Mouse (Mus musculus) neural tube, embryonic 11.5 days (tissue): ENCODE data around the gene Dop1b. TPM values are rescaled to one million over a fixed set of nuclear protein-coding genes. Genes with fewer than 3 reads are reported as not detected.

Experiments used
- ATAC-seq: fragments of 200-750 bp; cut with Nextera tagmentation; 2 replicates; pipeline ENCODE4 v1.8.0; 2017; ENCODE audit warnings: moderate number of reproducible peaks, mild to moderate bottlenecking, moderate TSS enrichment, moderate library complexity; ENCODE audit not compliant: insufficient read depth, low FRiP score, low TSS enrichment
- DNase-seq: peaks from one replicate; pipeline ENCODE4 v3.0.0-alpha.2; 2015; ENCODE audit warnings: low spot score
- H3K27ac ChIP-seq: fragments of 300-500 bp; sonication (generic); 2 replicates; pipeline ENCODE4 v1.5.1; 2014; ENCODE audit warnings: low read depth, mild to moderate bottlenecking, low read length
- H3K27me3 ChIP-seq: fragments of 300-500 bp; sonication (generic); 2 replicates; pipeline ENCODE4 v1.6.1; 2014; ENCODE audit warnings: mild to moderate bottlenecking, low read length, mixed read lengths; ENCODE audit not compliant: control insufficient read depth, insufficient read depth
- H3K36me3 ChIP-seq: fragments of 300-500 bp; sonication (generic); 2 replicates; pipeline ENCODE4 v1.6.1; 2014; ENCODE audit warnings: mild to moderate bottlenecking, low read length, moderate library complexity, mixed read lengths; ENCODE audit not compliant: control insufficient read depth, insufficient read depth
- H3K4me1 ChIP-seq: fragments of 300-500 bp; sonication (generic); 2 replicates; pipeline ENCODE4 v1.6.1; 2014; ENCODE audit warnings: low read length, mixed read lengths; ENCODE audit not compliant: control insufficient read depth, insufficient read depth
- H3K4me2 ChIP-seq: fragments of 300-500 bp; sonication (generic); 2 replicates; pipeline ENCODE4 v1.6.1; 2014; ENCODE audit warnings: low read depth, mild to moderate bottlenecking, moderate library complexity
- H3K4me3 ChIP-seq: fragments of 300-500 bp; sonication (generic); 2 replicates; pipeline ENCODE4 v1.5.1; 2014; ENCODE audit warnings: low read depth, low read length
- H3K9ac ChIP-seq: fragments of 300-500 bp; sonication (generic); 2 replicates; pipeline ENCODE4 v1.6.1; 2014; ENCODE audit warnings: mild to moderate bottlenecking, low read length
- H3K9me3 ChIP-seq: fragments of 300-500 bp; sonication (generic); 2 replicates; pipeline ENCODE4 v1.6.1; 2016; ENCODE audit warnings: low read length; ENCODE audit not compliant: control insufficient read depth
- WGBS: fragments of 180-500 bp; shearing (Covaris S2); extraction: QIAGEN DNeasy Blood & Tissue Kit; methylation state at CpG from one replicate; pipeline ENCODE4 v1.1.7; 2014; 5-methylcytosine and 5-hydroxymethylcytosine counted together
- polyA plus RNA-seq: library from polyadenylated mRNA; unstranded; fragments of >200 nt; fragmentation: Nextera tagmentation; extraction: Ambion mirVana; gene quantifications from 2 replicates; pipeline ENCODE4 v1.2.1, GENCODE M21; 2014

The Dop1b gene
- polyA plus RNA-seq, 1 experiment from 2014 or later, result 16.5 TPM

- Histone ChIP-seq H3K27ac (no peak overlapping the region), H3K4me2 (no peak overlapping the region), H3K4me3 (no peak overlapping the region), H3K9ac (no peak overlapping the region), H3K4me1 (no peaks in the 10 kb centered on the region), H3K9me3 (no peaks in the 10 kb centered on the region), H3K27me3 (no peaks in the 10 kb centered on the region), H3K36me3 (no peaks in the 10 kb centered on the region)
- 92% methylated on average over 5 of the region's 5 CpGs for WGBS
- no peak for DNase-seq
- ATAC-seq, result no peak
Observed at GRCm38 (mm10) chr16:93756622-93757021, 44.9 kb downstream of the Dop1b start.

- H3K27me3 ChIP-seq, result no peaks in the 10 kb centered on the region
- H3K27ac ChIP-seq, result no peak overlapping the region
- no peaks in the 10 kb centered on the region for H3K9me3 ChIP-seq
- H3K9ac ChIP-seq, result no peak overlapping the region
- no peak overlapping the region for H3K4me2 ChIP-seq
- DNase-seq (no peak), ATAC-seq (no peak)
- no peak overlapping the region for H3K4me3 ChIP-seq
- no peaks in the 10 kb centered on the region for H3K4me1 ChIP-seq
- no peaks in the 10 kb centered on the region; the same call in 1 of the 2 replicates for H3K36me3 ChIP-seq
- 65% methylated on average over 6 of the region's 6 CpGs for WGBS
Observed at GRCm38 (mm10) chr16:93763378-93763777, 51.7 kb downstream of the Dop1b start.

GRCm38 (mm10) chr16:93764597-93764996 lies 52.9 kb downstream of the Dop1b start:
- Histone ChIP-seq H3K4me1 (no peaks in the 10 kb centered on the region), H3K36me3 (no peaks in the 10 kb centered on the region; the same call in 1 of the 2 replicates), H3K27ac (no peak overlapping the region), H3K9ac (no peak overlapping the region), H3K4me2 (no peak overlapping the region), H3K9me3 (no peaks in the 10 kb centered on the region), H3K4me3 (no peak overlapping the region), H3K27me3 (no peaks in the 10 kb centered on the region)
- ATAC-seq (no peak), DNase-seq (no peak)
- WGBS, result 80% methylated on average over 4 of the region's 4 CpGs

GRCm38 (mm10) chr16:93766956-93767355 lies 55.3 kb downstream of the Dop1b start:
- 56% methylated on average over 4 of the region's 4 CpGs for WGBS
- Histone ChIP-seq H3K9me3 (no peaks in the 10 kb centered on the region), H3K4me2 (no peak overlapping the region), H3K4me1 (no peaks in the 10 kb centered on the region), H3K9ac (no peak overlapping the region), H3K36me3 (no peaks in the 10 kb centered on the region; the same call in 1 of the 2 replicates), H3K4me3 (no peak overlapping the region), H3K27me3 (no peaks in the 10 kb centered on the region), H3K27ac (no peak overlapping the region)
- DNase-seq (peak; percentile 43), ATAC-seq (no peak)

GRCm38 (mm10) chr16:93767548-93767947 lies 55.8 kb downstream of the Dop1b start:
- no peaks in the 10 kb centered on the region for H3K9me3 ChIP-seq
- no peak overlapping the region for H3K4me2 ChIP-seq
- no peaks in the 10 kb centered on the region; the same call in 1 of the 2 replicates for H3K36me3 ChIP-seq
- no peaks in the 10 kb centered on the region for H3K27me3 ChIP-seq
- H3K4me1 ChIP-seq, result no peaks in the 10 kb centered on the region
- no peak overlapping the region for H3K27ac ChIP-seq
- H3K9ac ChIP-seq, result no peak overlapping the region
- ATAC-seq, result no peak
- no peak for DNase-seq
- 70% methylated on average over 6 of the region's 6 CpGs for WGBS
- no peak overlapping the region for H3K4me3 ChIP-seq

DNA sequence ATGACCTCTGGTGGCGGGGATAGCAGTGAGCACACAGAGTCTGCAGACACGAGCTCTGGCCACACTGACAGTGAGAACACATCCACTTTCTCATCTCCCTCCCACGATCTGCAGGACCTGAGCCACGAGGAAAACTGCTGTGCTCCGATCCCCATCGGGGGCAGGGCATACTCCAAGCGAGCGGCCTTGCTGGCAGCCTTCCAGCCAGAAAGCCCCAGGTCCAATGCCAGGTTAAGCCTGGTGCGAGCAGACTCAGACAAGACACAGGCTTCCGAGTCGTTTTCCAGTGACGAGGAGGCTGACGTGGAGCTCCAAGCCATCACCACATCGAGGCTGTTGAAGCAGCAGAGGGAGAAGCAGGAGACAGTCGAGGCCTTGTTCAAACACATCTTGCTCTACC lies 57.9 kb downstream of the Dop1b start:
- Histone ChIP-seq H3K27me3 (no peaks in the 10 kb centered on the region), H3K36me3 (no peaks in the 10 kb centered on the region), H3K4me3 (no peak overlapping the region), H3K4me2 (no peak overlapping the region), H3K4me1 (no peaks in the 10 kb centered on the region), H3K9ac (no peak overlapping the region), H3K27ac (no peak overlapping the region), H3K9me3 (no peaks in the 10 kb centered on the region)
- no peak for DNase-seq
- no peak for ATAC-seq
- WGBS, result 84% methylated on average over 15 of the region's 15 CpGs

DNA sequence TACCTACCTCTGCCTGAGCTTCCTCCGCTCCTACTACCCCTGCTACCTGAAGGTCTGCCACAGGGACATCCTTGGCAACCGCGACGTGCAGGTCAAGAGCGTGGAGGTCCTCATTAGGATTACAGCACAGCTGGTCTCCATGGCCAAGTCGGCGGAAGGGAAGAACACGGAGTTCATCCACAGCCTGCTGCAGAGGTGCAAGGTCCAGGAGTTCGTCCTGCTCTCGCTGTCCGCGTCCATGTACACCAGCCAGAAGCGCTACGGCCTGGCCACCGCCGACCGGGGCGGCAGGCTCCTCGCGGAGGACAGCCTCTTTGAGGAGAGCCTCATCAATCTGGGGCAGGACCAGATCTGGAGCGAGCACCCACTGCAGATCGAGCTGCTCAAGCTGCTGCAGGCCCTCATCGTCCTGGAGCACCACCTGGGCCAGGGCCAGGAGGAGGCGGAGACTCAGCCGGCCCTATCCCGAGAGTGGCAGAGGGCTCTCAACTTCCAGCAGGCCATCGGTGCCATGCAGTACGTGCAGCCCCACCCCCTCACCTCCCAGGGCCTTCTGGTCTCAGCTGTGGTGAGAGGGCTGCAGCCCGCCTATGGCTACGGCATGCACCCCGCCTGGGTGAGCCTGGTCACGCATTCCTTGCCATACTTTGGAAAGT lies 58.7 kb downstream of the Dop1b start:
- Histone ChIP-seq H3K27ac (no peak overlapping the region), H3K4me3 (no peak overlapping the region), H3K9ac (no peak overlapping the region), H3K36me3 (no peaks in the 10 kb centered on the region), H3K4me2 (no peak overlapping the region), H3K9me3 (no peaks in the 10 kb centered on the region), H3K27me3 (no peaks in the 10 kb centered on the region), H3K4me1 (no peaks in the 10 kb centered on the region)
- no peak for ATAC-seq
- no peak for DNase-seq
- WGBS, result 72% methylated on average over 32 of the region's 32 CpGs

DNA sequence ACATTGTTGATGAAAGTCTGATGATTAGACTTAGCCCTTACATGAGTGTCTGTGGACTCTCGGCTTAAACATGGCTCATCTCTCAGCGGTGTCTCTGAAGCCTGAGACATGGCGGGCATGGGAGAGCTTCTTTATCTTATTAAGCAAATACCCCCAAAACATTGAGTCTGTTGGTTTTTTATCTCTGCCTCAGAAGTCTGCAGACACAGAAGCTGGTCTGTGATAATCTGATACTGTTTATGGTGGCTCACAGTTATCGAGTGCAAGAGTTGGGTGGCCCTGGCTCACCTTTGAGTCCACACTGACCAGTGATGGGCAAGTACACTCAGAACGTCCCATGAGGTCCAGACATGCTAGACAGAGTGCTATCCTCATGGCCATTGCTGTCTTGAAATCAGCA lies 63.0 kb downstream of the Dop1b start:
- no peak overlapping the region for H3K4me2 ChIP-seq
- H3K27ac ChIP-seq, result no peak overlapping the region
- no peaks in the 10 kb centered on the region for H3K27me3 ChIP-seq
- no peak for DNase-seq
- ATAC-seq, result no peak
- no peaks in the 10 kb centered on the region for H3K4me1 ChIP-seq
- WGBS, result 91% methylated on average over 5 of the region's 5 CpGs
- no peak overlapping the region for H3K9ac ChIP-seq
- H3K36me3 ChIP-seq, result no peaks in the 10 kb centered on the region
- H3K9me3 ChIP-seq, result no peaks in the 10 kb centered on the region
- H3K4me3 ChIP-seq, result no peak overlapping the region

GRCm38 (mm10) chr16:93776468-93776867 lies 64.8 kb downstream of the Dop1b start:
- no peaks in the 10 kb centered on the region for H3K36me3 ChIP-seq
- no peaks in the 10 kb centered on the region for H3K4me1 ChIP-seq
- H3K9me3 ChIP-seq, result no peaks in the 10 kb centered on the region
- ATAC-seq (no peak), DNase-seq (no peak)
- no peaks in the 10 kb centered on the region for H3K27me3 ChIP-seq
- WGBS, result 83% methylated on average over 5 of the region's 5 CpGs
- H3K4me3 ChIP-seq, result no peak overlapping the region
- no peak overlapping the region for H3K27ac ChIP-seq
- H3K4me2 ChIP-seq, result no peak overlapping the region
- no peak overlapping the region for H3K9ac ChIP-seq
